Mouse (Mus musculus) MEL (cell line): ENCODE data around the gene Arglu1. TPM values are rescaled to one million over a fixed set of nuclear protein-coding genes. Genes with fewer than 3 reads are reported as not detected.

Experiments
- DNase-seq: peaks from one replicate; pipeline ENCODE4 v3.0.0; 2011; ENCODE audit warnings: low read depth, low spot score
- H3K27ac ChIP-seq: 2 replicates; pipeline ENCODE4 v1.5.1; 2012; ENCODE audit warnings: low read depth, mild to moderate bottlenecking, control low read depth, low read length, moderate library complexity; ENCODE audit not compliant: control insufficient read depth
- H3K27me3 ChIP-seq, 2 experiments: fragments of 150-350 bp in 1 of 2; sonication (generic) in 1 of 2; 2 replicates each; pipeline ENCODE4 v1.6.1; 2012; ENCODE audit warnings: low read length in 2 of 2, mild to moderate bottlenecking in 2 of 2, improper control_type of control experiment in 1 of 2, moderate library complexity in 1 of 2; ENCODE audit not compliant: insufficient read depth in 2 of 2, control insufficient read depth in 1 of 2
- H3K36me3 ChIP-seq, 2 experiments: 2 replicates each; pipeline ENCODE4 v1.6.1; 2012 to 2014; ENCODE audit warnings: low read length in 2 of 2, improper control_type of control experiment in 1 of 2, inconsistent platforms in 1 of 2, mild to moderate bottlenecking in 1 of 2; ENCODE audit not compliant: insufficient read depth in 2 of 2, control insufficient read depth in 1 of 2
- H3K4me1 ChIP-seq, 2 experiments: fragments of 150-350 bp in 1 of 2; sonication (generic) in 1 of 2; 2 replicates each; pipeline ENCODE4 v1.6.1; 2012; ENCODE audit warnings: low read length in 2 of 2, improper control_type of control experiment in 1 of 2, mild to moderate bottlenecking in 1 of 2; ENCODE audit not compliant: insufficient read depth in 2 of 2, control insufficient read depth in 1 of 2
- H3K4me3 ChIP-seq, 2 experiments: fragments of 150-350 bp in 1 of 2; sonication (generic) in 1 of 2; 2 replicates each; pipeline ENCODE4 v1.5.1; 2012; ENCODE audit warnings: low read depth in 2 of 2, low read length in 2 of 2, mild to moderate bottlenecking in 2 of 2, moderate library complexity in 2 of 2, control low read depth in 1 of 2, improper control_type of control experiment in 1 of 2; ENCODE audit not compliant: control insufficient read depth in 1 of 2, insufficient read depth in 1 of 2
- H3K79me2 ChIP-seq: 2 replicates; pipeline ENCODE4 v1.6.1; 2012; ENCODE audit warnings: mild to moderate bottlenecking, low read length, moderate library complexity; ENCODE audit not compliant: control insufficient read depth, poor library complexity, insufficient read depth
- H3K9ac ChIP-seq: 2 replicates; pipeline ENCODE4 v1.6.1; 2012; ENCODE audit warnings: low read depth, mild to moderate bottlenecking, control low read depth, low read length, moderate library complexity; ENCODE audit not compliant: control insufficient read depth, poor library complexity, severe bottlenecking
- H3K9me3 ChIP-seq: fragments of 150-350 bp; sonication (generic); replicated peaks from 2 replicates; pipeline ENCODE4 v1.6.1; 2012; ENCODE audit warnings: mild to moderate bottlenecking, low read length, improper control_type of control experiment, moderate library complexity; ENCODE audit not compliant: insufficient read depth
- CHD1 ChIP-seq: IDR thresholded peaks from 2 replicates; pipeline ENCODE4 v1.6.1; 2012; ENCODE audit warnings: low read depth, mild to moderate bottlenecking, inconsistent platforms, low read length, improper control_type of control experiment
- CHD2 ChIP-seq: IDR thresholded peaks from 2 replicates; pipeline ENCODE4 v1.6.1; 2011; ENCODE audit warnings: low read length, improper control_type of control experiment
- E2F4 ChIP-seq: IDR thresholded peaks from 2 replicates; pipeline ENCODE4 v1.6.1; 2011; ENCODE audit warnings: low read depth, low read length, improper control_type of control experiment, borderline replicate concordance
- ETS1 ChIP-seq: IDR thresholded peaks from 2 replicates; pipeline ENCODE4 v1.6.1; 2012; ENCODE audit warnings: low read depth, mild to moderate bottlenecking, inconsistent platforms, low read length, improper control_type of control experiment, moderate library complexity
- GABPA ChIP-seq: IDR thresholded peaks from 2 replicates; pipeline ENCODE4 v1.6.1; 2012; ENCODE audit warnings: low read depth, mild to moderate bottlenecking, inconsistent platforms, low read length, improper control_type of control experiment, moderate library complexity
- GATA1 ChIP-seq: IDR thresholded peaks from 2 replicates; pipeline ENCODE4 v1.6.1; 2011; ENCODE audit warnings: low read depth, low read length, improper control_type of control experiment
- HCFC1 ChIP-seq: IDR thresholded peaks from 2 replicates; pipeline ENCODE4 v1.6.1; 2012; ENCODE audit warnings: low read depth, mild to moderate bottlenecking, inconsistent platforms, low read length, improper control_type of control experiment, moderate library complexity
- MAX ChIP-seq: IDR thresholded peaks from 2 replicates; pipeline ENCODE4 v1.6.1; 2011; ENCODE audit warnings: low read length, improper control_type of control experiment
- MAZ ChIP-seq: IDR thresholded peaks from 2 replicates; pipeline ENCODE4 v1.6.1; 2012; ENCODE audit warnings: low read depth, mild to moderate bottlenecking, inconsistent platforms, low read length, improper control_type of control experiment
- MXI1 ChIP-seq: IDR thresholded peaks from 2 replicates; pipeline ENCODE4 v1.6.1; 2011; ENCODE audit warnings: mild to moderate bottlenecking, low read depth, low read length, improper control_type of control experiment
- MYB ChIP-seq: IDR thresholded peaks from 2 replicates; pipeline ENCODE4 v1.6.1; 2011; ENCODE audit warnings: mild to moderate bottlenecking, low read depth, low read length, improper control_type of control experiment
- NELFE ChIP-seq: IDR thresholded peaks from 2 replicates; pipeline ENCODE4 v1.6.1; 2011; ENCODE audit warnings: low read depth, low read length, improper control_type of control experiment
- NRF1 ChIP-seq: IDR thresholded peaks from 2 replicates; pipeline ENCODE4 v1.6.1; 2014; ENCODE audit warnings: low read depth, mild to moderate bottlenecking, inconsistent platforms, low read length, improper control_type of control experiment, moderate library complexity; ENCODE audit not compliant: poor library complexity, insufficient read depth, severe bottlenecking
- POLR2A ChIP-seq, 2 experiments: IDR thresholded peaks; 2 replicates each; pipeline ENCODE4 v1.6.1; 2011 to 2012; ENCODE audit warnings: low read length in 2 of 2, mild to moderate bottlenecking in 2 of 2, control low read depth in 1 of 2, improper control_type of control experiment in 1 of 2, low read depth in 1 of 2, moderate library complexity in 1 of 2; ENCODE audit not compliant: control insufficient read depth in 1 of 2, insufficient read depth in 1 of 2, poor library complexity in 1 of 2
- POLR2AphosphoS5 ChIP-seq: IDR thresholded peaks from 2 replicates; pipeline ENCODE4 v1.6.1; 2012; ENCODE audit warnings: low read depth, borderline replicate concordance, mild to moderate bottlenecking, inconsistent platforms, low read length, moderate library complexity, mixed read lengths
- SIN3A ChIP-seq: IDR thresholded peaks from 2 replicates; pipeline ENCODE4 v1.6.1; 2012; ENCODE audit warnings: low read length, improper control_type of control experiment, inconsistent platforms
- TAL1 ChIP-seq: IDR thresholded peaks from 2 replicates; pipeline ENCODE4 v1.6.1; 2012; ENCODE audit warnings: mild to moderate bottlenecking, inconsistent platforms, low read length, moderate library complexity, mixed read lengths
- TBP ChIP-seq: IDR thresholded peaks from 2 replicates; pipeline ENCODE4 v1.8.0; 2011; ENCODE audit warnings: low read depth, low read length, improper control_type of control experiment
- TCF12 ChIP-seq: IDR thresholded peaks from 2 replicates; pipeline ENCODE4 v1.6.1; 2014; ENCODE audit warnings: low read depth, mild to moderate bottlenecking, inconsistent platforms, low read length, improper control_type of control experiment, moderate library complexity
- USF1 ChIP-seq: IDR thresholded peaks from 2 replicates; pipeline ENCODE4 v1.6.1; 2014; ENCODE audit warnings: low read depth, mild to moderate bottlenecking, inconsistent platforms, low read length, improper control_type of control experiment, moderate library complexity
- USF2 ChIP-seq, 2 experiments: IDR thresholded peaks; 2 replicates each; pipeline ENCODE4 v1.6.1; 2011 to 2012; ENCODE audit warnings: improper control_type of control experiment in 2 of 2, low read length in 2 of 2, borderline replicate concordance in 1 of 2, inconsistent platforms in 1 of 2, low read depth in 1 of 2, mild to moderate bottlenecking in 1 of 2; ENCODE audit not compliant: insufficient read depth in 1 of 2
- ZKSCAN1 ChIP-seq: IDR thresholded peaks from 2 replicates; pipeline ENCODE4 v1.6.1; 2012; ENCODE audit warnings: low read depth, mild to moderate bottlenecking, inconsistent platforms, low read length, improper control_type of control experiment, moderate library complexity
- ZMIZ1 ChIP-seq: IDR thresholded peaks from 2 replicates; pipeline ENCODE4 v1.6.1; 2012; ENCODE audit warnings: low read depth, mild to moderate bottlenecking, inconsistent platforms, low read length, improper control_type of control experiment, moderate library complexity
- ZNF384 ChIP-seq: IDR thresholded peaks from 2 replicates; pipeline ENCODE4 v1.6.1; 2012; ENCODE audit warnings: low read depth, mild to moderate bottlenecking, inconsistent platforms, low read length, improper control_type of control experiment
- polyA plus RNA-seq, 2 experiments: library from polyadenylated mRNA; stranded (reverse) in 1 of 2; unstranded in 1 of 2; fragments of >175 nt in 1 of 2; fragments of >200 nt in 1 of 2; gene quantifications; 2 replicates each; pipeline versions ENCODE4 v1.2.1 to v1.2.4; 2012; ENCODE audit warnings: low replicate concordance in 2 of 2, low read depth in 1 of 2; ENCODE audit not compliant: insufficient read length in 2 of 2, insufficient read depth in 1 of 2, missing spikeins in 1 of 2
- total RNA-seq: library from RNA; depleted of rRNA; stranded (reverse); fragments of 300-350 nt; gene quantifications from 2 replicates; pipeline ENCODE4 v1.2.3, GENCODE M21; 2012

Arglu1 gene
- total and polyA plus RNA-seq, 3 experiments = 35.3 to 104 TPM; not detected in 1

GRCm38 (mm10) chr8:8700229-8700628 is 9.9 kb upstream of the Arglu1 start:
- Histone ChIP-seq H3K9ac (no peak overlapping the region), H3K79me2 (no peaks in the 10 kb centered on the region), H3K27me3 (no peaks in the 10 kb centered on the region), H3K27ac (no peak overlapping the region), H3K4me3 (no peak overlapping the region), H3K9me3 (no peaks in the 10 kb centered on the region), H3K4me1 (no peaks in the 10 kb centered on the region), H3K36me3 (no peaks in the 10 kb centered on the region)
- DNase-seq = no peak
- TF ChIP-seq USF2 (IDR thresholded peaks at IDR 0.05; ENCODE audit: borderline replicate concordance in 1 of 2, insufficient read depth in 1 of 2, low read depth in 1 of 2, low read length in 2 of 2) (no peak), MAZ (no peak), E2F4 (no peak), NELFE (no peak), CHD1 (no peak), TCF12 (no peak), POLR2A (IDR thresholded peaks at IDR 0.05; ENCODE audit: control insufficient read depth in 1 of 2, insufficient read depth in 1 of 2, low read depth in 1 of 2, low read length in 2 of 2, poor library complexity in 1 of 2) (no peak), POLR2AphosphoS5 (no peak), ZKSCAN1 (no peak), MYB (no peak), NRF1 (no peak), TBP (no peak), ZMIZ1 (no peak), TAL1 (no peak), MXI1 (no peak), GATA1 (no peak), SIN3A (no peak)

GRCm38 (mm10) chr8:8689454-8690145 is 721 bp downstream of the Arglu1 start:
- peak overlapping the region; percentile 50 to 97 for H3K4me3 ChIP-seq
- H3K4me1 ChIP-seq = peaks cover 5 to 6% of the 10 kb centered on the region in 2 experiments; a peak in 3 of 4 replicates
- peak; percentile 68 for DNase-seq

More at GRCm38 (mm10) chr8:8689454-8690145, 721 bp downstream of the Arglu1 start:
- no peaks in the 10 kb centered on the region for H3K9me3 ChIP-seq
- H3K36me3 ChIP-seq = peaks cover 0 to 36% of the 10 kb centered on the region in 2 experiments; a peak in 3 of 4 replicates
- H3K27me3 ChIP-seq = peaks cover 0 to 2% of the 10 kb centered on the region in 2 experiments; a peak in 1 of 4 replicates
- H3K9ac ChIP-seq = peak overlapping the region; percentile 99
- peaks cover 52% of the 10 kb centered on the region for H3K79me2 ChIP-seq
- TF ChIP-seq NRF1 (peak; percentile 57), HCFC1 (0 out of 2 replicates have a peak, but pooled peaks have one; percentile 21), MAZ (peak; percentile 30; the same call in 1 of the 2 replicates), ETS1 (no peak), CHD1 (peak; percentile 72; the same call in 1 of the 2 replicates), CHD2 (no peak), POLR2A (IDR thresholded peaks at IDR 0.05; ENCODE audit: control insufficient read depth in 1 of 2, insufficient read depth in 1 of 2, low read depth in 1 of 2, low read length in 2 of 2, poor library complexity in 1 of 2) (peak in 1 of 2 experiments; percentile 50; a peak in 1 of 4 replicates), MYB (no peak), SIN3A (no peak; the same call in 1 of the 2 replicates), USF1 (peak; percentile 73), ZNF384 (no peak), TCF12 (no peak), MAX (peak; percentile 34), GABPA (no peak)
- H3K27ac ChIP-seq = peak overlapping the region; percentile 83
